10 mouse cellular contexts compared by ENCODE assay signal in the genomic region with DNA sequence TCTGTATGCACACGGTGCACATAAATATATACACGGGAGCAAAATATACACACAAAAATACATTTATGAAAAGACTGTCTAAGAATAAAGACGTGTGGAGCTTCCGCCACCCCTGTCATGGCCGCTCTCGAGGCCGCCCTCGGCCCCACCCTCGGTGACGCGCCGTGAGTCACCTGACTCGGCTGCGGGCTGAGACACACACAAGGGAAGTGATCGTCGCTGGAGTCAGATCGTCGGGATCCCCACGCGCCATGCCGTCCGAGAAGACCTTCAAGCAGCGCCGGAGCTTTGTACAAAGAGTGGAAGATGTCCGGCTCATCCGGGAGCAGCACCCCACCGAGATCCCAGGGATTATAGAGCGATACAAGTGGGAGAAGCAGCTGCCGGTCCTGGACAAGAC. TPM values are rescaled to one million over a fixed set of nuclear protein-coding genes. Genes with fewer than 3 reads are reported as not detected.
DNase-seq lines count a peak whose midpoint lies in the region; ATAC-seq lines count a peak whose summit lies in the region.
"Had no signal": no experiment of that assay in that cellular context is flagged by ENCODE, and none has a peak within 500 bp of the region (broad histone marks: within the 10 kb centered on the region; RNA-seq: fewer than 3 reads in every experiment).

No protein-coding gene starts in this region.

- H3K9ac ChIP-seq in kidney, embryonic 15.5 days, result no peak overlapping the region
- H3K9ac ChIP-seq in embryonic facial prominence, embryonic 12.5 days, result no peak overlapping the region
- no peak overlapping the region for H3K9ac ChIP-seq in intestine, embryonic 15.5 days
- no peak overlapping the region for H3K9ac ChIP-seq in forebrain, embryonic 12.5 days

- DNase-seq in kidney, adult 11 months, result no peak
- DNase-seq in right cerebral cortex, postnatal 4 days, result no peak
- DNase-seq in ovary, postnatal 36 days (ENCODE audit: low spot score), result no peak
- DNase-seq: cerebellum, postnatal 14 days had no signal

- H3K27me3 ChIP-seq in kidney, embryonic 15.5 days, result no peaks in the 10 kb centered on the region
- H3K27me3 ChIP-seq in embryonic facial prominence, embryonic 12.5 days, result no peaks in the 10 kb centered on the region
- no peaks in the 10 kb centered on the region for H3K27me3 ChIP-seq in intestine, embryonic 15.5 days (replicated peaks)
- no peaks in the 10 kb centered on the region for H3K27me3 ChIP-seq in forebrain, embryonic 12.5 days
- H3K27me3 ChIP-seq: Patski had no signal

- H3K4me3 ChIP-seq in kidney, embryonic 15.5 days (replicated peaks), result peak overlapping the region; percentile 18
- no peak overlapping the region for H3K4me3 ChIP-seq in embryonic facial prominence, embryonic 12.5 days
- peak overlapping the region; percentile 16; the same call in 1 of the 2 replicates for H3K4me3 ChIP-seq in intestine, embryonic 15.5 days (replicated peaks)
- H3K4me3 ChIP-seq in forebrain, embryonic 12.5 days (replicated peaks), result no peak overlapping the region

- no peak overlapping the region for H3K27ac ChIP-seq in kidney, embryonic 15.5 days
- H3K27ac ChIP-seq in embryonic facial prominence, embryonic 12.5 days, result no peak overlapping the region
- H3K27ac ChIP-seq in intestine, embryonic 15.5 days, result no peak overlapping the region
- H3K27ac ChIP-seq in forebrain, embryonic 12.5 days, result no peak overlapping the region

- no peaks in the 10 kb centered on the region for H3K4me1 ChIP-seq in kidney, embryonic 15.5 days
- peaks cover 4% of the 10 kb centered on the region; the same call in 1 of the 2 replicates for H3K4me1 ChIP-seq in embryonic facial prominence, embryonic 12.5 days
- H3K4me1 ChIP-seq in intestine, embryonic 15.5 days (replicated peaks), result no peaks in the 10 kb centered on the region
- H3K4me1 ChIP-seq in forebrain, embryonic 12.5 days, result no peaks in the 10 kb centered on the region

- 63% methylated on average over 29 of the region's 29 CpGs for WGBS in kidney, embryonic 15.5 days
- 61% methylated on average over 29 of the region's 29 CpGs for WGBS in embryonic facial prominence, embryonic 12.5 days
- WGBS in intestine, embryonic 15.5 days, result 57% methylated on average over 29 of the region's 29 CpGs
- WGBS in forebrain, embryonic 12.5 days, result 72% methylated on average over 29 of the region's 29 CpGs

- no peaks in the 10 kb centered on the region for H3K9me3 ChIP-seq in kidney, embryonic 15.5 days (replicated peaks)
- no peaks in the 10 kb centered on the region for H3K9me3 ChIP-seq in embryonic facial prominence, embryonic 12.5 days
- H3K9me3 ChIP-seq in intestine, embryonic 15.5 days, result no peaks in the 10 kb centered on the region
- H3K9me3 ChIP-seq in forebrain, embryonic 12.5 days, result no peaks in the 10 kb centered on the region

- ATAC-seq in kidney, embryonic 15.5 days (replicated peaks; ENCODE audit: low FRiP score), result no peak
- ATAC-seq in embryonic facial prominence, embryonic 12.5 days (ENCODE audit: insufficient number of reproducible peaks, insufficient read depth, low FRiP score, low TSS enrichment), result no peak
- no peak for ATAC-seq in intestine, embryonic 15.5 days
- ATAC-seq in megakaryocyte progenitor cell, adult 5-6 weeks (replicated peaks; ENCODE audit: poor library complexity), result 0 out of 2 replicates have a peak, but pooled peaks have one; percentile 26
- no peak for ATAC-seq in forebrain, embryonic 12.5 days (ENCODE audit: low FRiP score)
- ATAC-seq: Patski had no signal

- H3K36me3 ChIP-seq in kidney, embryonic 15.5 days, result no peaks in the 10 kb centered on the region
- no peaks in the 10 kb centered on the region for H3K36me3 ChIP-seq in embryonic facial prominence, embryonic 12.5 days
- H3K36me3 ChIP-seq in intestine, embryonic 15.5 days, result no peaks in the 10 kb centered on the region
- H3K36me3 ChIP-seq in forebrain, embryonic 12.5 days (replicated peaks), result no peaks in the 10 kb centered on the region

- H3K4me2 ChIP-seq in kidney, embryonic 15.5 days, result peak overlapping the region; percentile 36
- H3K4me2 ChIP-seq in embryonic facial prominence, embryonic 12.5 days (replicated peaks), result 0 out of 2 replicates have a peak overlapping the region, but pooled peaks have one; percentile 11
- H3K4me2 ChIP-seq in intestine, embryonic 15.5 days (replicated peaks), result peak overlapping the region; percentile 37
- no peak overlapping the region for H3K4me2 ChIP-seq in forebrain, embryonic 12.5 days

RNA-seq across cellular contexts. Expression of a gene that starts 8.4 kb away (rescaled TPM):
- polyA plus RNA-seq in kidney, embryonic 15.5 days (2015; fragmentation: Nextera tagmentation; extraction: Ambion mirVana), result 0.05 and 0.18 TPM in 2 replicates
- polyA plus RNA-seq in embryonic facial prominence, embryonic 12.5 days (2016; fragmentation: Nextera tagmentation; extraction: Ambion mirVana), result 0.37 TPM in 2 replicates
- 0.31 and 0.34 TPM in 2 replicates for polyA plus RNA-seq in intestine, embryonic 15.5 days (2015; fragmentation: Nextera tagmentation; extraction: Ambion mirVana)
- 8.9 and 14.2 TPM in 2 replicates for total RNA-seq in megakaryocyte progenitor cell, adult 5-6 weeks (2015)
- 18.3 and 22.9 TPM in 2 replicates for total RNA-seq in megakaryocyte progenitor cell, adult 5-6 weeks (2017)
- 0.05 and 0.11 TPM in 2 replicates for polyA plus RNA-seq in forebrain, embryonic 12.5 days (2016; fragmentation: Nextera tagmentation; extraction: Ambion mirVana)

RNA-seq across cellular contexts. Expression of a gene that starts 21.2 kb away (rescaled TPM):
- 73.7 and 77.6 TPM in 2 replicates for polyA plus RNA-seq in kidney, embryonic 15.5 days (2015; fragmentation: Nextera tagmentation; extraction: Ambion mirVana)
- polyA plus RNA-seq in embryonic facial prominence, embryonic 12.5 days (2016; fragmentation: Nextera tagmentation; extraction: Ambion mirVana), result 62.4 and 67.4 TPM in 2 replicates
- polyA plus RNA-seq in intestine, embryonic 15.5 days (2015; fragmentation: Nextera tagmentation; extraction: Ambion mirVana), result 64.5 and 67.5 TPM in 2 replicates
- 385 and 404 TPM in 2 replicates for total RNA-seq in megakaryocyte progenitor cell, adult 5-6 weeks (2015)
- 156 and 215 TPM in 2 replicates for total RNA-seq in megakaryocyte progenitor cell, adult 5-6 weeks (2017)
- 43.4 and 55.1 TPM in 2 replicates for polyA plus RNA-seq in forebrain, embryonic 12.5 days (2016; fragmentation: Nextera tagmentation; extraction: Ambion mirVana)

Comparison
In these comparisons a context has a peak if more than half of its experiments do, and no peak if none do; other contexts are left out.
1. H3K4me3 ChIP-seq: peak in kidney, embryonic 15.5 days (single experiment) and intestine, embryonic 15.5 days (single experiment); none in embryonic facial prominence, embryonic 12.5 days (single experiment) and forebrain, embryonic 12.5 days (single experiment).